Mouse (Mus musculus) left cerebral cortex, postnatal 25 days (tissue): ENCODE measurements at regions not wholly inside any gene's neighbourhood (a gene's known extent, or its start where the extent isn't known, plus 50 kb on each side); places are given as distances from the start of the nearest gene placed in this dataset.

Experiments used
- DNase-seq, 2 experiments: peaks; one replicate each; pipeline ENCODE4 v3.0.0; 2022; ENCODE audit warnings: low spot score in 2 of 2, mixed read lengths in 1 of 2
- intact Hi-C: fragments of 180-260 bp; cut with DNase I; formaldehyde crosslinking; loops from one replicate; pipeline ENCODE4 v1.15.1; 2025

GRCm38 (mm10) chr8:24333705-24334104 is 391.9 kb downstream of the Adam3 start:
- intact Hi-C loops: no loop called here
- DNase-seq: no peak

GRCm38 (mm10) chr8:24310893-24311292 is 414.8 kb downstream of the Adam3 start:
- intact Hi-C loops: no loop called here

DNA sequence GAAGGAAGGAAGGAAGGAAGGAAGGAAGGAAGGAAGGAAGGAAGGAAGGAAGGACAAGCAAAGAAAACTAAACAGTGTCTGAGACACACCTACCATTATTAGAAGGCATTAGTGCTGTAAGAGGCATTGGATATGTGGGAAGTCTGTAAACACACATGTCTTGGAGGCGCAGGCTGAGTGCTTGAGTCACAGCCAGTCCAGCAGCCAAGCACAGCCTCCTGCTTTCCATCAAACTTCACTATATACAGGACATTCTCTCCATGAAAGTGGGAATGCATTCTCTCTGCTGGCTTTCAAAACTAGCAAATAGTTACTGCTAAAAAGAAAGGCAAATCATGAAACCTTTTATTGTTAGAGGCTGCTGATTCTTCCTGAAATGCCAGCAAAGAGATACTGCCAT is 431.1 kb downstream of the Adam3 start:
- intact Hi-C loops: no loop called here
- no peak for DNase-seq

More at GRCm38 (mm10) chr8:24310893-24311292, 414.8 kb downstream of the Adam3 start:
- DNase-seq: no peak

DNA sequence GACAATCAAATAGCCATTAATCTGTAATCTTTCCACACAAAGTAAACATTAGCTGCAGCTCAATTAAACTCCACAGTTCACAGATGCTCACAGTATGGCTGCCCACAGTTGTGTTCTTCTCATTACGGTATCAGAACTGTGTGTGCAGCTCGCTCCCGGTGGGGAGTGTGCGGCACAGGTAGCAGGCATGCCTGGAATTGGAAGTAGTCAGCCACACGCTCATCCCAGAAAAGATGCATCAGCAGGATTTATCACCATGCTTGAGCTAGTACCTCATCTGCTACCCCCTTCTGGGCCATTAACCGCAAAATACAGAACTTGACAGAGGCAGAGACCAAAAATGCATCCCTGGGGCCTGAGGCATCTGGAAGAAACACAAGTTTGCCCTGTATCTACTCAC is 437.8 kb downstream of the Adam3 start:
- DNase-seq: no peak
- intact Hi-C loops: no loop called here

DNA sequence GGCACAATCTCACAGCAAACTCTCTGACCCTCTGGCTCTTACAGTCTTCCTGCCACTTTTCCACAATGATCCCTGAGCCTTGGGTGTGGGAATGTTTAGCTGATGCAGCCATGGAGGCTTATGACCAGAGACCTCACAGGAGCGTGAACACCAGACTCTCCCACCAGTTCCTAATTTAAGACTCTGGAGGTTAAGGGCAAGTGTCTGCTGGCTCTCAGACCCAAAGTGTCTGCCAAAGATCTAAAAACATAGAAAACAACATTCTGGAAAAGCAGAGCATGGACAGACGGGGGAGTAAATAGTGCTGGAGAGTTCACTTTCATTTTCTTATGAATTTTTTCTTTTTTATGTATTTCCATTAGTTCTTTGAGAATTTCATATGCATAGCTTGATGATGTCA is 440.7 kb downstream of the Adam3 start:
- no peak for DNase-seq
- intact Hi-C loops: no loop called here

- intact Hi-C loops: no loop called here
- DNase-seq: no peak
These were observed 441.7 kb downstream of the Adam3 start for GRCm38 (mm10) chr8:24283901-24284405.

DNA sequence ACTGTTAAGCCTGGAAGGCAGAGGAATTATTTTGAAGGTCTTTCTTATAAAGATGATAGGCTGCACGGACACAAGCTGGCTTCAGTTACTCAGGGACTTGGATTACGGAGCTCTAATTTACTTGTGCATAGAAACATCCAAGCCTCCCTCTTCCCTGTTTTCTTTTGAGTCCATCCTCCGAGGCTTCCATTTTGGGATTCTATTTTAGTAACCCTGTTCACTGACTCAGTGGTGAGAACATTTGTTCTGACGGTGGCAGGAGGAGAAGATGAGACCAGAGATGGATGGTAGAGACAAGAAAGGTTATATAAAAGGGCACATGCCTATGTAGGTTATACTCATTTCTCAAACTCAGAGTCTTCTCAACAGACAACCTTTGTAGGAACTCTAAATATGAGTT is 445.4 kb downstream of the Adam3 start:
- peak in 1 of 2 experiments; percentile 59 for DNase-seq
- intact Hi-C loops: no loop called here

GRCm38 (mm10) chr8:24278391-24278790 is 447.3 kb downstream of the Adam3 start:
- DNase-seq: no peak
- intact Hi-C loops: no loop called here

GRCm38 (mm10) chr8:24261359-24261758 is 464.3 kb downstream of the Adam3 start:
- intact Hi-C loops: no loop called here
- no peak for DNase-seq

DNA sequence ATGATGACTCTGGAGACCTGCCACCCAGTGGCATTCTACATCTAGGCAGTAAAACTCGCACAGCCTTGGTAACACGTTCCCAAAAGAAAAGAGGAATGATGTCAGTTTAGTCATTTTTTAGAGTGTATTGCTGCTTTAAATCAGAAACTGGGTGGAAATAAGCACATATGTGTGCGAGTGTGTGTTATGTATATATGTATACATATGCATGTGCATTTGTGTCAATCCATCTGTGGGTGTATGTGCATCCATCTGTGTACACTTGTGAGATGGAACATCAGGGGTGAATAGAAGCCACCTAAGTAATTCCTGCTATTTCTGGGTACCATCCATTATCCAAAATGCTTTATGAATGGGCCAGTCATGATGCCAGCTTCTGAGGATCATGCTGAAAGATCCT is 467.0 kb downstream of the Adam3 start:
- DNase-seq: no peak

DNA sequence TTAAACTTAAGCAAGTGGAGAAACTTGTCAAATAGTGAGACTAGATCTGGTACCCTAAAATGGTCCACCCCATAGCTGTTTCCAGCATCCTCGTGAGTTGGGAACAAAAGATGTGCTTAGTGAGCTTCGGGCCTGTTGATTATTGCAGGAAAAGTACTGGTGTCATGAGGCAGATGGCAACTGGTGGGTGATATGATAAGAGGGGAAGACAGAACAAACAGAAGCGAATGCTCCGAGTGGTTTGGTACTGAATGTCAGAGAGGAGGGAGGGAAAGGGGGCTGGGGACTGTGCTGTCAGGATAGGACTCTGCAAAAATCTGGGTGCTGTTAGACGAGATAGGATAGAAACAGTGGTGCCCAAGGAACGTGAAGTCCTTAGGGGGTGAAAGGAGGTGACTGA is 483.4 kb downstream of the Adam3 start:
- peak in 1 of 2 experiments; percentile 48 for DNase-seq
- intact Hi-C loops: no loop called here

More for the DNA sequence above, 467.0 kb downstream of the Adam3 start:
- intact Hi-C loops: no loop called here

DNA sequence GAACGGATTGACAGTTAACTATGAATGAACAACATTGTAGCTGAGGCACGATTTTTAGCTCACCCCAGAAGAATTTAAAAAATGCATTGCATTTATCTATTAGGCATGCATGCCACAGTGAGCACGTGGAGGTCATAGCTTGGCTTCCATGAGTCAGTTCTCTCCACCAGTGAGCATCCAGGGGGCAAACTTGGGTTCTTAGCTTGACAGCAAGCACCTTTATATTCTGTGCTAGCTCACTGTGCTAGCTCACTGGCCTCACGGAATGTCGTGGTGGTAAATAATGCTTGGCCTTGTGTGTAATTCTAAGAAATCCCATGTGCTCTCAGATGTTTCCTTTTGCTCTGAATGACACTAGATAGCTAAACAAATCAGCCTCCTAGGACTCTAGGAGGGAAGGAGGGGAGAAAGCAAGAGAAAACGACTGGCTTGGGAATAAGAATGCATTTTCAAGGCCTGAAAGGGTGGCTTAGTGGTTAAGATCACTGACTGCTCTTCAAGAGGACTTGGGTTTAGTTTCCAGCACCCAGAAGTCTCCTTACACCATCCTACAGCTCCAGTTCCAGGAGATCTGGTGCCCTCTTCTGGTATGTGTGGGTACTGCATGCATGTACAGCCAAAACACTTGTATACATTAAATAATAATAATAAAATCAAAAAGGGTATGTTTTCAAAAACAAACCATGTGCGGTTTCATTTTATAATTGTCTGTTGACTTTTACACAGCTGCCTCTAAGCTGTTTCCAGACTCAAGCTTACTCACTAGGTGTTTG is 485.3 kb downstream of the Adam3 start:
- no peak for DNase-seq
- intact Hi-C loops: no loop called here

GRCm38 (mm10) chr8:24234981-24235380 is 490.7 kb downstream of the Adam3 start:
- intact Hi-C loops: no loop called here

DNA sequence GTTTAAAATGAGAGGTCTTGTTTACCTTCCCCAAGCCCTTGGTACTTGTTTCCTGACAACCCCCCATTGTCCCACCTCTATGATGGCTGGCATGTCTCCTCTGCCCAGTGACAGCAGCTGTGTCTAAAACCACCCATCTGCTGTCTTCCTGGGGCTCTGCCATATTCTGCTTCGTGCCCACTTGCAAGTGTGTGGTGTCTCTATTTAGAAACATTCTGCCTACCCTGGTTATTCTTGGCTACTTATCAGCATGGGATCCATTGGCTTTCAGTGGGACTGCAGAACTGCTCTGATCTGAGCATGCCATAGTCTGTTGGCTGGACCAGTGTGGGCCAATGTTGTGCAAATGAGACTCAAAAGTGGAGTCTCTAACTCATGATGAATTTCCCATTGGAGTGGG is 497.5 kb downstream of the Adam3 start:
- intact Hi-C loops: loop anchor here (10.0 kb wide), 1 partner anchor 433 kb away; no protein-coding TSS in a partner anchor
- peak; percentile 57 to 94 for DNase-seq

More at GRCm38 (mm10) chr8:24234981-24235380, 490.7 kb downstream of the Adam3 start:
- no peak for DNase-seq

GRCm38 (mm10) chr8:24227331-24228072 is 498.1 kb downstream of the Adam3 start:
- intact Hi-C loops: loop anchor here (10.0 kb wide), 1 partner anchor 433 kb away; no protein-coding TSS in a partner anchor
- peak in 1 of 2 experiments; percentile 72 for DNase-seq

DNA sequence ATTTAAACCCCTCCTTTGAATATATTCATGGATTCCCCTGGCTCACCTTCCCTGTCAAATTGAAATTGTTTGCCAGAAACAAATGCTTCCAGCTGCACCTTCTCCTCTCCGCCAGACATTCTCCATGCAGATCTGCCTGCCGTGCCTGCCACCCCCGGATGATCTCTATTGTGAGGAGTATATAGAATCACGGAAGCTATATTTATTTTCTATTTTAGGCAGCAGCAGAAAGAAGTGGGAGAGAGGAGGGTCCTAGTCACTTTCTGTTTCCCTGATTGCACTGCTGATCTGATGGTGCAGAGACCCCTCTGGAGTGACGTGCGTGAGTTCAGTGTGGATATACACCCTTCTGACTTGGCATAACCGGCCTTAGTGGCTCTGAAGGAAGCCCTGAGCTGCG is 505.4 kb downstream of the Adam3 start:
- DNase-seq: peak in 1 of 2 experiments; percentile 85
- intact Hi-C loops: loop anchor here (10.0 kb wide), 1 partner anchor 425 kb away; no protein-coding TSS in a partner anchor

DNA sequence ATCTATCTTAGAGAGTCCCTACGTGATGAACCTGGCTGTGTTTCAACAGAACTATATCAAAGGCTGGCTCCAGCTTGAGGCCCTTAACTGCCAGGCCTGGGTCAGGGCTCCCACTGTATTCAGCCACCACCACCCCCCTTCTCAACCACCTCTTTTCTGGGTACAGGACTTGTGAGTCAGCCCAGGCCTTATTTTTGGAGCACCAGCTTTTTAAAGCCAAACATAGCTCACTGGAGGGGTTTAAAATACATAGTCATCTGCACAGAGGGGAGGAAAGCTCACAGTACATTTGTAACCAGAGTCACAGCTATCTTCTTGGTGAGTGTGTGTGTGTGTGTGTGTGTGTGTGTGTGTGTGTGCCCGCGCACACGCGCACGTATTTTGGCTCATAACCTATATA is 509.0 kb downstream of the Adam3 start:
- DNase-seq: peak; percentile 37 to 92
- intact Hi-C loops: loop anchor here (2.0 to 5.0 kb wide), 4 partner anchors 156 to 469 kb away; no protein-coding TSS in a partner anchor

- DNase-seq: peak in 1 of 2 experiments; percentile 49
- intact Hi-C loops: loop anchor here (2.0 to 5.0 kb wide), 4 partner anchors 157 to 468 kb away; no protein-coding TSS in a partner anchor
These were observed 510.0 kb downstream of the Adam3 start for GRCm38 (mm10) chr8:24215510-24216138.

GRCm38 (mm10) chr8:24214315-24214714 is 511.3 kb downstream of the Adam3 start:
- intact Hi-C loops: loop anchor here (5.0 kb wide), 1 partner anchor 102 kb away; no protein-coding TSS in a partner anchor
- DNase-seq: peak in 1 of 2 experiments; percentile 80
